Mouse (Mus musculus): ENCODE results near the gene Cstf2.

The Cstf2 gene

GRCm38 (mm10) chrX:134058987-134059712, at the start of gene Cstf2:
TSS of gene Cstf2 (plus strand) at chrX:134059187.
- DNase-seq: peak; percentile 94 to 96

- DNase-seq: peak; percentile 42 to 75
Observed at GRCm38 (mm10) chrX:134019005-134019404, 40.0 kb upstream of the Cstf2 start.

- DNase-seq: no peak
Observed at GRCm38 (mm10) chrX:134020664-134021063, 38.3 kb upstream of the Cstf2 start.

- no peak for DNase-seq
Observed at GRCm38 (mm10) chrX:134048994-134049393, 10.0 kb upstream of the Cstf2 start.

GRCm38 (mm10) chrX:134056897-134057296, 2.1 kb upstream of the Cstf2 start:
- DNase-seq: no peak

- peak in 1 of 2 experiments; percentile 6 for DNase-seq
Observed at GRCm38 (mm10) chrX:134058040-134058875, 729 bp upstream of the Cstf2 start.

- DNase-seq: no peak
Observed at GRCm38 (mm10) chrX:134059764-134060163, 777 bp downstream of the Cstf2 start.

GRCm38 (mm10) chrX:134085453-134085852, 26.5 kb downstream of the Cstf2 start:
- no peak for DNase-seq

- DNase-seq: no peak
Observed at GRCm38 (mm10) chrX:134102641-134103040, 43.7 kb downstream of the Cstf2 start.

GRCm38 (mm10) chrX:134111767-134112166, 52.8 kb downstream of the Cstf2 start:
- DNase-seq: no peak

GRCm38 (mm10) chrX:134116417-134116816, 57.4 kb downstream of the Cstf2 start:
- no peak for DNase-seq

- DNase-seq: no peak
Observed at GRCm38 (mm10) chrX:134128549-134128948, 69.6 kb downstream of the Cstf2 start.

GRCm38 (mm10) chrX:134132295-134132694, 73.3 kb downstream of the Cstf2 start:
- peak in 1 of 2 experiments; percentile 25 for DNase-seq

GRCm38 (mm10) chrX:134133821-134134220, 74.8 kb downstream of the Cstf2 start:
- DNase-seq: no peak

Data from cerebellum, postnatal 25 days (tissue).